In genomic region chr14:27071985-27072384, GRCm38 (mm10) we compare ENCODE assay signal across 8 mouse cellular contexts. TPM values are rescaled to one million over a fixed set of nuclear protein-coding genes. Genes with fewer than 3 reads are reported as not detected.
A peak's percentile ranks its signal among the peaks of the same experiment; 100 is the strongest.
DNase-seq lines count a peak whose midpoint lies in the region; ATAC-seq and TF ChIP-seq lines count a peak whose summit lies in the region.

No protein-coding gene starts in this region.

- H3K9me3 ChIP-seq in heart, embryonic 10.5 days = no peaks in the 10 kb centered on the region
- no peaks in the 10 kb centered on the region for H3K9me3 ChIP-seq in ES-E14 (ENCODE audit: control insufficient read depth, insufficient read depth, low read depth, low read length)
- H3K9me3 ChIP-seq in lung, postnatal 0 days (ENCODE audit: low read length) = no peaks in the 10 kb centered on the region

- TF ChIP-seq EP300 in lung, postnatal 0 days (IDR thresholded peaks at IDR 0.05) = no peak

- intact Hi-C loops in left cerebral cortex, postnatal 25 days (cut with DNase I) = no loop called here

- in situ Hi-C loops in ES-E14 (cut with MboI; ENCODE audit: low sequenced_read_pairs in 2 of 2, unreplicated experiment in 2 of 2) = no loop called here

- H3K36me3 ChIP-seq in heart, embryonic 10.5 days = no peaks in the 10 kb centered on the region
- H3K36me3 ChIP-seq in ES-E14 (ENCODE audit: control insufficient read depth, insufficient read depth, low read length, poor library complexity, severe bottlenecking) = peaks cover 3% of the 10 kb centered on the region; the same call in 1 of the 2 replicates
- no peaks in the 10 kb centered on the region for H3K36me3 ChIP-seq in kidney, adult 2 months (ENCODE audit: control insufficient read depth, insufficient read depth, low read length)
- H3K36me3 ChIP-seq in lung, postnatal 0 days (ENCODE audit: insufficient read depth, low read length) = no peaks in the 10 kb centered on the region

- 1% methylated on average over 3 of the region's 3 CpGs for WGBS in heart, embryonic 10.5 days
- 14% methylated on average over 3 of the region's 3 CpGs for WGBS in kidney, adult 2 months
- 11% methylated on average over 3 of the region's 3 CpGs for WGBS in lung, postnatal 0 days

- H3K27me3 ChIP-seq in heart, embryonic 10.5 days (ENCODE audit: insufficient read depth, poor library complexity, severe bottlenecking) = no peaks in the 10 kb centered on the region
- no peaks in the 10 kb centered on the region for H3K27me3 ChIP-seq in kidney, adult 2 months (replicated peaks; ENCODE audit: control insufficient read depth, insufficient read depth, low read length)
- H3K27me3 ChIP-seq in lung, postnatal 0 days (replicated peaks; ENCODE audit: insufficient read depth, low read length) = no peaks in the 10 kb centered on the region

- 0 out of 2 replicates have a peak, but pooled peaks have one; percentile 18 for ATAC-seq in lung, postnatal 0 days

- DNase-seq in heart, embryonic 10.5 days (ENCODE audit: low spot score) = peak; percentile 87
- no peak for DNase-seq in heart, adult 11 months
- DNase-seq in ES-E14 (ENCODE audit: low read depth, low spot score) = peak; percentile 84
- DNase-seq in kidney, adult 2 months = peak; percentile 52
- DNase-seq in lung, postnatal 0 days (ENCODE audit: low spot score) = peak; percentile 46
- DNase-seq in right cerebral cortex, postnatal 14 days = no peak
- DNase-seq in left cerebral cortex, postnatal 25 days (ENCODE audit: low spot score in 2 of 2) = no peak
- DNase-seq in right cerebral cortex, postnatal 4 days = no peak

- H3K9ac ChIP-seq in ES-E14 (ENCODE audit: insufficient read depth, low read depth, low read length, poor library complexity, severe bottlenecking) = no peak overlapping the region
- H3K9ac ChIP-seq in lung, postnatal 0 days (replicated peaks; ENCODE audit: low read depth) = no peak overlapping the region

- TF ChIP-seq CTCF in kidney, adult 2 months (conservative IDR thresholded peaks at IDR 0.05; ENCODE audit: insufficient read depth, insufficient read length, low read depth, low read length) = no peak
- TF ChIP-seq CTCF in lung, postnatal 0 days (IDR thresholded peaks at IDR 0.05) = no peak

- H3K4me2 ChIP-seq in lung, postnatal 0 days (replicated peaks; ENCODE audit: low read depth, low read length) = no peak overlapping the region

- peak overlapping the region; percentile 70 for H3K27ac ChIP-seq in heart, embryonic 10.5 days
- H3K27ac ChIP-seq in ES-E14 (ENCODE audit: insufficient read depth, low read depth, low read length, poor library complexity, severe bottlenecking) = no peak overlapping the region
- H3K27ac ChIP-seq in kidney, adult 2 months (ENCODE audit: insufficient read depth, low read depth, low read length) = peak overlapping the region; percentile 31; the same call in 1 of the 2 replicates
- no peak overlapping the region for H3K27ac ChIP-seq in lung, postnatal 0 days (ENCODE audit: low read length)

- H3K4me3 ChIP-seq in heart, embryonic 10.5 days = no peak overlapping the region
- H3K4me3 ChIP-seq in ES-E14 (ENCODE audit: insufficient read depth in 1 of 2, low read depth in 1 of 2, low read length in 2 of 2, poor library complexity in 1 of 2, severe bottlenecking in 1 of 2) = no peak overlapping the region
- no peak overlapping the region for H3K4me3 ChIP-seq in kidney, adult 2 months (ENCODE audit: insufficient read depth, low read depth, low read length)
- no peak overlapping the region for H3K4me3 ChIP-seq in lung, postnatal 0 days (ENCODE audit: low read depth, low read length)

- TF ChIP-seq POLR2A in kidney, adult 2 months (IDR thresholded peaks at IDR 0.05; ENCODE audit: low read depth, low read length) = no peak

- peaks cover 97% of the 10 kb centered on the region for H3K4me1 ChIP-seq in heart, embryonic 10.5 days
- H3K4me1 ChIP-seq in ES-E14 (ENCODE audit: control insufficient read depth in 2 of 2, insufficient read depth in 2 of 2, low read length in 2 of 2, poor library complexity in 1 of 2) = peaks cover 14 to 42% of the 10 kb centered on the region in 2 experiments
- H3K4me1 ChIP-seq in kidney, adult 2 months (ENCODE audit: control insufficient read depth, insufficient read depth, low read length) = peaks cover 26% of the 10 kb centered on the region
- peaks cover 24% of the 10 kb centered on the region; the same call in 1 of the 2 replicates for H3K4me1 ChIP-seq in lung, postnatal 0 days (ENCODE audit: insufficient read depth, low read depth, low read length)

TF ChIP-seq in ES-E14, 5 proteins besides CTCF, POLR2A, EP300 and RAD21:
- TF ChIP-seq HCFC1 (IDR thresholded peaks at IDR 0.05; ENCODE audit: borderline replicate concordance, insufficient read depth, low read length) (no peak), MAFK (IDR thresholded peaks at IDR 0.05; ENCODE audit: insufficient read depth, low read depth, low read length) (no peak), ZNF384 (IDR thresholded peaks at IDR 0.05; ENCODE audit: low read depth, low read length) (no peak), CHD2 (IDR thresholded peaks at IDR 0.05; ENCODE audit: low read depth, low read length) (no peak), ZC3H11A (IDR thresholded peaks at IDR 0.05; ENCODE audit: borderline replicate concordance, low read depth, low read length) (no peak)

RNA-seq across cellular contexts. Expression of gene Il17rd, which starts 33.2 kb away (rescaled TPM):
- polyA plus RNA-seq in heart, embryonic 10.5 days (2016; fragmentation: Nextera tagmentation; extraction: Ambion mirVana) = 2.6 and 3.0 TPM in 2 replicates
- 28.2 and 43.6 TPM in 2 replicates for total RNA-seq in ES-E14 (2012; rRNA removed)
- 3.3 and 3.8 TPM in 2 replicates for polyA plus RNA-seq in kidney, adult 2 months (2012; rRNA removed)
- 2.1 and 2.2 TPM in 2 replicates for polyA plus RNA-seq in lung, postnatal 0 days (2015; fragmentation: Nextera tagmentation; extraction: Ambion mirVana)
- 1 to 10 TPM; 2.7 to 2.8 TPM for total RNA-seq in left cerebral cortex, postnatal 25 days (2021)

RNA-seq across cellular contexts. Expression of gene Arhgef3, which starts 42.7 kb away (rescaled TPM):
- 8.6 and 13.0 TPM in 2 replicates for polyA plus RNA-seq in heart, embryonic 10.5 days (2016; fragmentation: Nextera tagmentation; extraction: Ambion mirVana)
- 7.5 and 7.6 TPM in 2 replicates for total RNA-seq in ES-E14 (2012; rRNA removed)
- polyA plus RNA-seq in kidney, adult 2 months (2012; rRNA removed) = 15.2 and 17.3 TPM in 2 replicates
- 37.3 and 44.8 TPM in 2 replicates for polyA plus RNA-seq in lung, postnatal 0 days (2015; fragmentation: Nextera tagmentation; extraction: Ambion mirVana)
- 10 to 100 TPM; 61.9 to 62.2 TPM for total RNA-seq in left cerebral cortex, postnatal 25 days (2021)

Comparison
In these comparisons a context has a peak if more than half of its experiments do, and no peak if none do; other contexts are left out.
1. DNase-seq: peak in heart, embryonic 10.5 days (single experiment), ES-E14 (single experiment), kidney, adult 2 months (single experiment) and lung, postnatal 0 days (single experiment); none in heart, adult 11 months (single experiment), right cerebral cortex, postnatal 14 days (single experiment), left cerebral cortex, postnatal 25 days (0 of 2) and right cerebral cortex, postnatal 4 days (single experiment).
2. H3K27ac ChIP-seq: peak in heart, embryonic 10.5 days (single experiment) and kidney, adult 2 months (single experiment); none in ES-E14 (single experiment) and lung, postnatal 0 days (single experiment).